Mouse (Mus musculus): ENCODE data around the gene Nbdy. TPM values are rescaled to one million over a fixed set of nuclear protein-coding genes. Genes with fewer than 3 reads are reported as not detected.

Gene Nbdy
- 10 to 100 TPM; 13.1 to 19.5 TPM for total RNA-seq (2021)
- long read RNA-seq, experiment 1, transcript Nbdy-201 (4 exons, 788 nt) = major isoform, 12 of 16 reads
- long read RNA-seq, experiment 1, partial matches to known transcripts = 1 of 16 reads
- long read RNA-seq, experiment 1, other reads (novel, unspliced or antisense) = 0 of 16 reads
- long read RNA-seq, experiment 2, transcript Nbdy-201 (4 exons, 788 nt) = major isoform, 8 of 12 reads
- long read RNA-seq, experiment 2, partial matches to known transcripts = 0 of 12 reads
- long read RNA-seq, experiment 2, other reads (novel, unspliced or antisense) = 0 of 12 reads

DNA sequence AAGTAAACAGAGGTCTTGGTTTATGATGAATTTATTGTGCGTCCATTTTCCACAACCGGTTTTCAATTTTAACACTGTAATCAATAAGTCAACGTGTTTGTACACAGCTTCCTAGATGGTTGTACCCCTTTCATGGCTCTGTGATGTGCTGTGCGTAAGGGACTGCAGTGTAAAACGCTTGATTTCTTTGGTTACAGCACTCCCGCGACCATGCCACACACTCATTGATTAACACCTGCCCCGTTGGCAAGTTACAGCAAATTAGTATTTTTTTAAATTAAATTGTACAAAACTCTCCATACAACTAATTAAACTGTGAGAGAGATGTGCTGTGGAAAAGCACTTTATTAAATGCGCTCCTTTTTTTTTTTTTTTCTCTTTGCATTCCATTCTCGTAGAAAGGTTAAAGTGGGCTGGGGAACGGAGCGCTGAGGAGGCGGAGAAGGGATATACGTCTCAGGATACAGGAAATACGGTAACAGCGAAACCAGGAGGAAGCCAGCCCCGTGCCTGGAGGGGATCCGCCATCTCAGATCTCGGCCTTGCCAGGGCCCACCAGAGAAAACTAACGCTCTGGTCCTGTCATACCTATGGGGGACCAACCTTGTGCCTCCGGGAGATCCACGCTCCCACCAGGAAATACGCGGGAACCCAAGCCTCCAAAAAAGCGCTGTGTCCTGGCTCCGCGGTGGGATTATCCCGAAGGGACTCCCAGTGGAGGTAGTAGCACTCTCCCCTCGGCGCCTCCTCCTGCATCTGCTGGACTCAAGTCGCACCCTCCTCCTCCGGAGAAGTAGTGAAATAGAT is at the start of gene Nbdy:
Gene Nbdy, plus strand, starts transcription at position 481 of the 807 bp plus-strand sequence.
- DNase-seq = peak; percentile 19

DNA sequence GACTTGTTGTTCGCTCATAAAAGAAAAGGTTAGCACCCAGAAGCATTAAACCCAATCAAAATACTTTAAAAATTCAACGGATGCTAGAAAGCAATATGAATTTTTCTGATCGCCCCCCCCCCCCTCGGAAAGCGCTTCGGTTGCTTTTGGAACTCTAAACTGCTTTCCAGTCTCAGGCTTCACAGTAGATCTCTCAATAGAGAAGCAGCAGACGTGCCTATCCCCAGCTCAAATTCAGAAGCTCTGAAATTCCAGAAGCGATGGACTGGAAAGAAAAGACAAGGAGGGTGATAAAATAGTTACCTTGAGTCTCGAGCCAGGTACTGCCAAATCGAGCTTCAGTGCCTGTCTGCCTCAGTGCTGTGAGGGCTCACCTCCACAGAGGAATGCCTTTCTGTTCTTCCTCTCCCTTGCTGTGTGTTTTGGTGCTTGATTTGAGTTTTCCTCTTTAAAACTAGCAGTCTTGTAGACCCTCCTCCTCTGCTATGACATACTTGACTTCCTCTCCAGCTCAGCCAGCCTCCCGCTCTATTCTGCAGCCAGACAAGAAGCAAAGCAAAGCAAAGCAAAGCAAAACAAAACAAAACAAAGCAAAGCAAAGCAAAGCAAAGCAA is 27.5 kb upstream of the Nbdy start, which contains the start of gene Kctd12b:
Gene Kctd12b, minus strand, starts transcription at position 610 of the 614 bp plus-strand sequence.
- peak; percentile 13 for DNase-seq

DNA sequence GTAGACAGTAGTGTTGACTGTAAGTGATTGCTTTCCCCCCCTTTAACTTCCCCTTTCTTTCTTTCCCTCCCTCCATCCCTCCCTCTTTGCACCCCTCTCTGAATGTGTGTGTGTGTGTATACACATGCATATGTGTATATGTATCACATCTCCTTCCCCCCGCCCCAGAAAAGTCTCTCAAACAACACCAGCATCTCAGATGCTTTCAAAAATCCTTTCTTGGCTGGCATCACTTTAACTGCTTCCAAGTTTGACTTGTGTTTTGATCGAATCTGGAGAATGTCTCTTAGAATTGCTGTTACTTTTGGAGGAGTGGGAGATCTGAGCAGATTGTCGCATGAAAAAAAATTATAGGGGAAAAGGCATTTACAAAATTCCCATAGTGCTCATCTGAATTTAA is 22.9 kb upstream of the Nbdy start:
- no peak for DNase-seq

DNA sequence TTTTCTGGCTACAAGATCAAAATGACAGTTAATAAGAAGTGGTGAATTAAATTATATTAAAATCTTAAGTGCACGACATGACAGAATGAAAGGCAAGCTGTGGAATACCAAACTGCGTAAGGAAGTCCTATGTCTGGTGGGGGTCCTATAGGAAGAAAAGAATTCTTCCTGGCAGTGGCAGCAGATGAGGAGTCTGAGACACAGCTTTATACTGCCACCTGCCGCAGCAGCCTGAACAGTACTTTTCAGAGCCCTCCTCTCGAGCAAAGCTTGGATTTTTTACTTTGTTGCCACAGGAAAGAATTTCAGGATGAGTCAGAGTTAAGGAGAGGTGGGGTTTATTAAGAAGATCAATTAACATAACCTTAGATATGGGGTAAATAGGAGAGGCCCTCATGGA is 15.7 kb upstream of the Nbdy start:
- no peak for DNase-seq

DNA sequence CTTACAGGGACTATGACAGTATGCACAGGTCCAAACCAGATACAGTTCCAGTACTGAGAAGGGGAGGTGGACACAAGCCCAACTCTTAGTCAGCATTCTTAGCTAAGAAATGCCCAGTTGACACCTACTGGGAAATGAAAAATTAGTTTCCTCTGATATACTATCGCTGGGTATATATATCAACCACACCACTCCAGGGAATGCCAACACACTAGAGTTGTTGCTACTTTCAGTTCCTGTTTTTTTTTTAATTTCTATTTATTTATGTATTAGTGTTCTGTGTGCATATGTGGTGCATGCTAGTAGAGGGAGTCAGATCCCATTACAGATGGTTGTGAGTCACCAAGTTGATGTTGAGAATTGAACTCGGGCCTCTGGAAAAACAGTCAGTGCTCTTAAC is 6.7 kb upstream of the Nbdy start:
- no peak for DNase-seq

DNA sequence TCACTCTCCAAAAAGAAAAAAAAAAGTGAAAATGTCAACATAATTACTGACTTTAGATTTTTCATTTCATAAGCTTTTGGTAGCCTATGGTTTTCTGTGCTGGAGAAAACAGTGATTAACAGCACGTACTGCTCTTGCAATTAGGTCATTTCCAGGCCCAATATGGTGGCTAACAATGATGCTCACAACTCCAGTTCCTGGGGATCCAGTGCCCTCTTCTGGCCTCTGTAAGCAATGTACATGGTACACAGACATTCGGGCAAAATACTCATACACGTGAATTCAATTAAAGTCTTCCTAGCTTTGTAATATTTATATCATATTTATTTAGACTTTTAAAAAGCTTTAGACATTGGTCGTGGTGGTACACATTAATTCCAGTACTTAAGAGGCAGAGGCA is 3.8 kb upstream of the Nbdy start:
- no peak for DNase-seq

DNA sequence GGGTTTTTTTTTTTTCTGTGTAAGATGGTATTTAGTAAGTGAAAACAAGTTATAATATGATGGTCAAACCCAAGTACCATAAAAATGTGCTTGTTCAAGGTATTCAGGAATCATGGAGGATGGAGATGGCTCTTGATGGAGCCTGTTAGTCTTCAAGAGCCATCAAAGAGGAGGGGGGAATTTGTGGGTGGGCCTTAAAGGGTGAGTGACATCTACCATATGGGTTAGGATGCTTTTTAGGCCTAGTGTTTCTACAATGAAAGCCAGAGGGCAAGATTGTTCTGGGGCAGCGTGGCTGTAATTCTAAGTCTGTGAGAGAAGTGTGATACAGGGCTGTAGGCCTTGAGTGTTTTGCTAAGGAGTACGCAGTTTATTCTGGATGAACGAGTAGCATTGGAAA is 1.0 kb downstream of the Nbdy start:
- no peak for DNase-seq

DNA sequence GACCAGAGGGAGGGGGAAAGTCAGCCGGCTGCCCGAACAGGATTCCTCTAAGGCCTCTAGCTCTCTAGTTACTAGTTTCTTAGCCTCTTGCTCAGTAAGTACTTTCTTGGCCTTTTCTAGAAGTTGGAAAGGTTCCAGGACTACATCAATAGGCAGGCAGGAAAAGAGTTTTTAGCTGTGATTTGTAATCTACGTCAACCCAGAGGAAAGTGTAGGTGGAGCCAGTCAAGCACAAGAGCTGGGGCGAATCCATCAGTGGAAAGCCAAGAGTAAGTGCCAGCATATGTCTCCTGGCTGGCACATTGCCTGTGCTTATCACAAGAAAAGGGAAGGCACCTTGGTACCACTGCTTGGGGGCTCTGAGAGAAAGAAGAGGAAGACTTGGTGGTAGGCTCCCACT is 12.3 kb downstream of the Nbdy start:
- DNase-seq = no peak

DNA sequence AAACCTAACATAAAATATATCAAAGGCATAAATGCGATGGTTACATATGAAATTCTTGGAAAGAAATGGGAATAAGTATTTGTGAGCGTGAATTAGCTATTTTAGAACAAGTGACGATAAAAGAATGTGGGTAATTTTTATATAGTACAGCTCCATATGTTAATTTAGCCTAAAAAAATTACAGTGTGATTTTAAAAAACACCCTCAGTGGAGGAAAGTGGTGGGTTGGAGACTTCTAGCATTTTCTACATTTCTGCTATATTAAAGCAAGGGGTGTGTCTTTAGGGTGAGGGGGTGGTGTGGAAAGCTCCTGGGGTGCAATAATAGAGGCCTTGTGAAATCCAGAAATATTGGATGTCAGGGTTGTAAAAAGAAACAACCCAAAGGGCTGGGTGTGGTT is 19.1 kb downstream of the Nbdy start:
- no peak for DNase-seq

DNA sequence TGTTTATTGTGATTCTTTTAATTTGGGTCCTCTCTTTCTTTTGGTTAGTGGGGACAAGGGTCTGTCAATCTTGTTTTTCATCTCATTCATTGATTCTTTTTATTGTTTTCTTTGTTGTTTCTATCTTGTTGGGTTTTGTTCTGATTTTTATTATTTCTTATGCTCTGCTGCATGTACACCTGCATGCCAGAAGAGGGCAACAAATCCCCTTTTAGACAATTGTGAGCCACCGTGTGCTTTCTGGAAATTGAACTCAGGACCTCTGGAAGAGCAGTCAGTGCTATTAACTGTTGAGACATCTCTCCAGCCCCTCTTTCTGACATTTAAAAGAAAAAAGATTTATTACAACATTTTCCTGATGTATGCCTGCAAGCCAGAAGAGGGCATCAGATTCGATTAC is 25.8 kb downstream of the Nbdy start:
- no peak for DNase-seq

Other genes starting within 250 kb of the Nbdy start
- gene Ubqln2, start 225.4 kb upstream of the Nbdy start, total RNA-seq (2021) = 10 to 100 TPM; 14.1 to 14.7 TPM
- gene Cypt3, start 165.0 kb upstream of the Nbdy start, total RNA-seq (2021) = not detected
- 1 to 10 TPM; 2.8 to 3.3 TPM for gene Kctd12b, start 27.2 kb upstream of the Nbdy start, total RNA-seq (2021)
- gene Spin2c, start 108.6 kb downstream of the Nbdy start, total RNA-seq (2021) = not detected